Comparison of ENCODE assay signal across 9 mouse cellular contexts in the genomic region with DNA sequence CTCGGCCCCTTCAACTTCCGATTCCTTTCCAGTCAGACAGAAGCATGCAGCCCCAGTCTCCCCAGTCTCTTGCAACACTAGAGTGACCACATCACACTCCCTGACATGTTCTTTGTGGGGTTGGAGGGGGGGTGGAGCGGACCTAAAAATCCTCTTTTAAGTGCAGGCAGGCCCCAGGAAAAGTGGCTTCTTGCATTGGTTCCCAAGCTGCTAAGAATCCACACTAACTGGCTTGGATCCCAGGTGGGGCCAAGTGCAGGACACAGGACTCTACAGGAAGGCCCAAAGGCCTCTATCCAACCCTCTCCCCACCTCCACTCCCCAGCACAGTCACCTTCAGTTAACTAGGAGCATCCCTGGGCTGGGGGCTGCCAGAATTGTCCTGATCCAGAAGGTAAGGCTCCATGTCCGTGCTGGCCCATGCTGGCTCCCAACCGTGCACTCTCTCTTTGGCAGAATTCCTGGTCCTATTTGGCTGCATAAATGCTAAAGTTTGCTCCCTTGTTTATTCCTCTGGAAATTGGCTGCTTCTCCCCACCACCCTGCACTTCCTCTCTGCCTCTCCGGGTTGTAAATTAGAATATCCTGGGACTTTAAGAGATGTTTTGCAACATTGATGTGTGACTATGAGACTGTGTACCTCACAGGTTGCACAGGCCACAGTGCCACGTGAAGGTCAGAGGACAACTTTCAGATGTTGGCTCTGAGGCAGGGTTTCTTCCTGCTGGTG. TPM values are rescaled to one million over a fixed set of nuclear protein-coding genes. Genes with fewer than 3 reads are reported as not detected.
DNase-seq lines count a peak whose midpoint lies in the region; ATAC-seq and TF ChIP-seq lines count a peak whose summit lies in the region.
"Had no signal": no experiment of that assay in that cellular context is flagged by ENCODE, and none has a peak within 500 bp of the region (broad histone marks: within the 10 kb centered on the region; RNA-seq: fewer than 3 reads in every experiment).

No protein-coding gene starts in this region.

- TF ChIP-seq EP300 in stomach, postnatal 0 days (optimal IDR thresholded peaks at IDR 0.05), result no peak

- H3K36me3 ChIP-seq in forebrain, embryonic 14.5 days (ENCODE audit: control insufficient read depth, insufficient read depth, low read length), result peaks cover 20% of the 10 kb centered on the region
- peaks cover 17% of the 10 kb centered on the region for H3K36me3 ChIP-seq in forebrain, embryonic 12.5 days (replicated peaks)
- 0 out of 2 replicates have a peak, but pooled peaks cover 11% of the 10 kb centered on the region for H3K36me3 ChIP-seq in kidney, postnatal 0 days (ENCODE audit: insufficient read depth, low read length)
- peaks cover 4% of the 10 kb centered on the region; the same call in 1 of the 2 replicates for H3K36me3 ChIP-seq in stomach, postnatal 0 days (ENCODE audit: control insufficient read depth, insufficient read depth, low read length)

- WGBS in forebrain, embryonic 14.5 days, result 74% methylated on average over 7 of the region's 7 CpGs
- 87% methylated on average over 7 of the region's 7 CpGs for WGBS in forebrain, embryonic 12.5 days
- 54% methylated on average over 7 of the region's 7 CpGs for WGBS in kidney, postnatal 0 days
- 47% methylated on average over 7 of the region's 7 CpGs for WGBS in stomach, postnatal 0 days

- peak; percentile 20 for DNase-seq in forebrain, embryonic 14.5 days (ENCODE audit: low spot score)
- peak; percentile 22 for DNase-seq in 3134 (ENCODE audit: extremely low read depth, insufficient read length, low spot score)
- DNase-seq in gastrocnemius, adult 2 months, result peak; percentile 55
- peak; percentile 69 for DNase-seq in kidney, postnatal 0 days (ENCODE audit: low spot score)
- DNase-seq in stomach, postnatal 0 days (ENCODE audit: low spot score), result no peak
- no peak for DNase-seq in thymus, postnatal 10 days (ENCODE audit: low spot score in 2 of 2)
- no peak for DNase-seq in right cerebral cortex, adult 2 months (ENCODE audit: low spot score in 2 of 2)

- no peak overlapping the region for H3K9ac ChIP-seq in forebrain, embryonic 14.5 days (ENCODE audit: low read length)
- no peak overlapping the region for H3K9ac ChIP-seq in forebrain, embryonic 12.5 days
- H3K9ac ChIP-seq in kidney, postnatal 0 days (ENCODE audit: low read depth, low read length), result no peak overlapping the region
- 0 out of 2 replicates have a peak overlapping the region, but pooled peaks have one; percentile 9 for H3K9ac ChIP-seq in stomach, postnatal 0 days (ENCODE audit: low read length)

- no peaks in the 10 kb centered on the region for H3K27me3 ChIP-seq in forebrain, embryonic 14.5 days (replicated peaks; ENCODE audit: control insufficient read depth, insufficient read depth, low read length)
- H3K27me3 ChIP-seq in forebrain, embryonic 12.5 days, result no peaks in the 10 kb centered on the region
- H3K27me3 ChIP-seq in kidney, postnatal 0 days (ENCODE audit: insufficient read depth, low read length), result no peaks in the 10 kb centered on the region
- H3K27me3 ChIP-seq in stomach, postnatal 0 days (ENCODE audit: control insufficient read depth, insufficient read depth, low read length), result no peaks in the 10 kb centered on the region
- H3K27me3 ChIP-seq: CH12.LX had no signal

- no peaks in the 10 kb centered on the region for H3K9me3 ChIP-seq in forebrain, embryonic 14.5 days (replicated peaks; ENCODE audit: control insufficient read depth, low read length)
- no peaks in the 10 kb centered on the region for H3K9me3 ChIP-seq in forebrain, embryonic 12.5 days
- H3K9me3 ChIP-seq in kidney, postnatal 0 days (replicated peaks; ENCODE audit: low read length), result no peaks in the 10 kb centered on the region
- no peaks in the 10 kb centered on the region for H3K9me3 ChIP-seq in stomach, postnatal 0 days (ENCODE audit: control insufficient read depth, low read length)

- intact Hi-C loops in gastrocnemius, adult 2 months (cut with DNase I), result no loop called here

- H3K4me1 ChIP-seq in forebrain, embryonic 14.5 days (ENCODE audit: control insufficient read depth, insufficient read depth, low read length), result no peaks in the 10 kb centered on the region
- H3K4me1 ChIP-seq in forebrain, embryonic 12.5 days, result no peaks in the 10 kb centered on the region
- no peaks in the 10 kb centered on the region for H3K4me1 ChIP-seq in kidney, postnatal 0 days (replicated peaks; ENCODE audit: insufficient read depth, low read length)
- H3K4me1 ChIP-seq in stomach, postnatal 0 days (replicated peaks; ENCODE audit: control insufficient read depth, insufficient read depth), result no peaks in the 10 kb centered on the region

- H3K4me2 ChIP-seq in forebrain, embryonic 14.5 days (ENCODE audit: low read length), result no peak overlapping the region
- no peak overlapping the region for H3K4me2 ChIP-seq in forebrain, embryonic 12.5 days
- H3K4me2 ChIP-seq in kidney, postnatal 0 days (ENCODE audit: low read length), result no peak overlapping the region
- H3K4me2 ChIP-seq in stomach, postnatal 0 days (replicated peaks; ENCODE audit: low read depth), result no peak overlapping the region

- TF ChIP-seq CTCF in gastrocnemius, adult 2 months (IDR thresholded peaks at IDR 0.05), result no peak
- TF ChIP-seq CTCF in kidney, postnatal 0 days (IDR thresholded peaks at IDR 0.05; ENCODE audit: low read depth), result no peak
- TF ChIP-seq CTCF in stomach, postnatal 0 days (IDR thresholded peaks at IDR 0.05; ENCODE audit: low read depth), result no peak

- H3K4me3 ChIP-seq in forebrain, embryonic 14.5 days (ENCODE audit: low read depth, low read length), result no peak overlapping the region
- no peak overlapping the region for H3K4me3 ChIP-seq in forebrain, embryonic 12.5 days (replicated peaks)
- H3K4me3 ChIP-seq in gastrocnemius, adult 2 months, result no peak overlapping the region
- H3K4me3 ChIP-seq in kidney, postnatal 0 days (replicated peaks; ENCODE audit: low read depth, low read length), result no peak overlapping the region
- H3K4me3 ChIP-seq in stomach, postnatal 0 days (ENCODE audit: low read depth, low read length), result no peak overlapping the region

- peak overlapping the region; percentile 39; the same call in 1 of the 2 replicates for H3K27ac ChIP-seq in forebrain, embryonic 14.5 days (ENCODE audit: low read depth, low read length)
- H3K27ac ChIP-seq in forebrain, embryonic 12.5 days, result no peak overlapping the region
- H3K27ac ChIP-seq in gastrocnemius, adult 2 months, result peak overlapping the region; percentile 75
- peak overlapping the region; percentile 44; the same call in 1 of the 2 replicates for H3K27ac ChIP-seq in kidney, postnatal 0 days
- peak overlapping the region; percentile 82 for H3K27ac ChIP-seq in stomach, postnatal 0 days (replicated peaks)

- no peak for ATAC-seq in forebrain, embryonic 14.5 days
- no peak for ATAC-seq in forebrain, embryonic 12.5 days (ENCODE audit: low FRiP score)
- no peak for ATAC-seq in kidney, postnatal 0 days (replicated peaks; ENCODE audit: low FRiP score, low read depth)
- no peak; the same call in 1 of the 2 replicates for ATAC-seq in stomach, postnatal 0 days (ENCODE audit: low FRiP score, low TSS enrichment)

RNA-seq across cellular contexts. Expression of gene Atxn2, which starts 20.5 kb away (rescaled TPM):
- polyA plus RNA-seq in forebrain, embryonic 14.5 days (2014; fragmentation: Nextera tagmentation; extraction: Ambion mirVana), result 43.5 and 49.5 TPM in 2 replicates
- 58.9 and 77.1 TPM in 2 replicates for polyA plus RNA-seq in forebrain, embryonic 12.5 days (2016; fragmentation: Nextera tagmentation; extraction: Ambion mirVana)
- total RNA-seq in gastrocnemius, adult 2 months (2021), result 100 to 1,000 TPM in 1 of 2 experiments, 10 to 100 TPM in 1; 94.6 to 117 TPM
- polyA plus RNA-seq in kidney, postnatal 0 days (2015; fragmentation: Nextera tagmentation; extraction: Ambion mirVana), result 53.7 and 68.5 TPM in 2 replicates
- polyA plus RNA-seq in stomach, postnatal 0 days (2015; fragmentation: Nextera tagmentation; extraction: Ambion mirVana), result 30.5 and 35.6 TPM in 2 replicates

RNA-seq across cellular contexts. Expression of gene Brap, which starts 30.3 kb away (rescaled TPM):
- 36.8 and 43.5 TPM in 2 replicates for polyA plus RNA-seq in forebrain, embryonic 14.5 days (2014; fragmentation: Nextera tagmentation; extraction: Ambion mirVana)
- 45.2 and 47.3 TPM in 2 replicates for polyA plus RNA-seq in forebrain, embryonic 12.5 days (2016; fragmentation: Nextera tagmentation; extraction: Ambion mirVana)
- 10 to 100 TPM; 31.5 to 35.5 TPM for total RNA-seq in gastrocnemius, adult 2 months (2021)
- polyA plus RNA-seq in kidney, postnatal 0 days (2015; fragmentation: Nextera tagmentation; extraction: Ambion mirVana), result 37.3 and 39.2 TPM in 2 replicates
- 32.2 and 32.5 TPM in 2 replicates for polyA plus RNA-seq in stomach, postnatal 0 days (2015; fragmentation: Nextera tagmentation; extraction: Ambion mirVana)

RNA-seq across cellular contexts. Expression of gene Acad10, which starts 30.3 kb away (rescaled TPM):
- polyA plus RNA-seq in forebrain, embryonic 14.5 days (2014; fragmentation: Nextera tagmentation; extraction: Ambion mirVana), result 0.84 and 1.1 TPM in 2 replicates
- polyA plus RNA-seq in forebrain, embryonic 12.5 days (2016; fragmentation: Nextera tagmentation; extraction: Ambion mirVana), result 1.3 and 2.5 TPM in 2 replicates
- total RNA-seq in gastrocnemius, adult 2 months (2021), result 10 to 100 TPM in 1 of 2 experiments, 1 to 10 TPM in 1; 9.1 to 14.9 TPM
- 7.6 and 8.2 TPM in 2 replicates for polyA plus RNA-seq in kidney, postnatal 0 days (2015; fragmentation: Nextera tagmentation; extraction: Ambion mirVana)
- polyA plus RNA-seq in stomach, postnatal 0 days (2015; fragmentation: Nextera tagmentation; extraction: Ambion mirVana), result 3.0 and 4.0 TPM in 2 replicates

Comparison
In these comparisons a context has a peak if more than half of its experiments do, and no peak if none do; other contexts are left out.
1. DNase-seq: peak in forebrain, embryonic 14.5 days (single experiment), 3134 (single experiment), gastrocnemius, adult 2 months (single experiment) and kidney, postnatal 0 days (single experiment); none in stomach, postnatal 0 days (single experiment), thymus, postnatal 10 days (0 of 2) and right cerebral cortex, adult 2 months (0 of 2).